Mouse (Mus musculus): ENCODE data around the gene Gm44596. TPM values are rescaled to one million over a fixed set of nuclear protein-coding genes. Genes with fewer than 3 reads are reported as not detected.

Gm44596 gene
- polyA plus RNA-seq, 1 experiment from 2014 or later: not detected

DNA sequence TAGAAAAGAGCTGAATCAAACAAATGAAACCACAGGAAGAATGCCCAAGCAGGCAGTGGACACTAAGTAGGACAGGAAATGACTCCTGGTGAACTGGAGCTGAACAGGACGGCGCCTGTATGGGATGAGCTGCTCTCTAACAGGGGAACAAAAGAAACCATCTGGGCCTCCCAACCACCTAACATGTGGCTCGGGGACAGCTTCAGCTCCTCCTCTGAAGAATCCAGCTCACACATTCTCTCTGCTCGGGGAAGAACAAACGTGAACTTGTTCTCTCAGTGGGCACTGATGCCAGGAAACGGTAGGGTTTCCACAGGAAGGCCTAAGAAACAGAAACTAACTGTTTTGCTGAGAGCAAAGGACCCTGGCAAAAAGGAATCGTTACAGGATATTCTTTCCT is 25.6 kb upstream of the Gm44596 start:
- no peak overlapping the region for H3K4me3 ChIP-seq (ENCODE audit: low read depth, low read length)
- H3K9ac ChIP-seq: no peak overlapping the region
- no peaks in the 10 kb centered on the region for H3K27me3 ChIP-seq (ENCODE audit: insufficient read depth, low read length)
- H3K27ac ChIP-seq (ENCODE audit: low read depth): peak overlapping the region; percentile 69; the same call in 1 of the 2 replicates
- TF ChIP-seq CTCF (IDR thresholded peaks at IDR 0.05; ENCODE audit: low read depth): no peak
- DNase-seq: no peak
- WGBS: 44% methylated on average over 7 of the region's 7 CpGs
- H3K9me3 ChIP-seq (ENCODE audit: low read depth, low read length): no peaks in the 10 kb centered on the region
- 0 out of 2 replicates have a peak, but pooled peaks cover 3% of the 10 kb centered on the region for H3K4me1 ChIP-seq (ENCODE audit: insufficient read depth)
- H3K36me3 ChIP-seq (ENCODE audit: insufficient read depth): peaks cover 13% of the 10 kb centered on the region; the same call in 1 of the 2 replicates
- H3K4me2 ChIP-seq: no peak overlapping the region
- no peak for ATAC-seq (ENCODE audit: insufficient read depth)

DNA sequence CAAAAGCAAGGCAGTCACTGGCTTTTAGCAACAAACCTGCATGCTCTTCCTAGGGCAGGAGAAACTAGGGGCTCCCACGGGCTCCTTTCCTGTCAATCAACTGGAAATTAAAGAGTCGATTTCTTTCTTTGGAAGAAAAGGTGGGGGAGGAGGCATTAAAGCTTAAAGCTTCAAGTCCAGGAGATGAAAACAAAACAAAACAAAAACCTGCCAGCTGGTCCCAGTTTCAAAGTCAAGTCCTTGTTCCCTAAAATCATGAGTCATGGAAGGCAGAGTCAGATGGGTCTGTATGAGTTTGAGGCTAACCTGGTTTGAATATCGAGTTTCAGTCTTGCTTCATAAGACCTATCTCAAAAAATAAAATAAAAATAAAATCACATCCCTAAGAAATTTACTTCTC is 21.2 kb upstream of the Gm44596 start:
- no peak for TF ChIP-seq CTCF (IDR thresholded peaks at IDR 0.05; ENCODE audit: low read depth)
- H3K27ac ChIP-seq (ENCODE audit: low read depth): no peak overlapping the region
- H3K4me2 ChIP-seq: peak overlapping the region; percentile 81
- DNase-seq (no peak), ATAC-seq (ENCODE audit: insufficient read depth) (no peak)
- H3K9me3 ChIP-seq (ENCODE audit: low read depth, low read length): no peaks in the 10 kb centered on the region
- WGBS: 50% methylated on average over 3 of the region's 3 CpGs
- peaks cover 38% of the 10 kb centered on the region for H3K36me3 ChIP-seq (ENCODE audit: insufficient read depth)
- peak overlapping the region; percentile 74; the same call in 1 of the 2 replicates for H3K4me3 ChIP-seq (ENCODE audit: low read depth, low read length)
- no peaks in the 10 kb centered on the region for H3K27me3 ChIP-seq (ENCODE audit: insufficient read depth, low read length)
- no peak overlapping the region for H3K9ac ChIP-seq
- H3K4me1 ChIP-seq (ENCODE audit: insufficient read depth): 0 out of 2 replicates have a peak, but pooled peaks cover 3% of the 10 kb centered on the region

DNA sequence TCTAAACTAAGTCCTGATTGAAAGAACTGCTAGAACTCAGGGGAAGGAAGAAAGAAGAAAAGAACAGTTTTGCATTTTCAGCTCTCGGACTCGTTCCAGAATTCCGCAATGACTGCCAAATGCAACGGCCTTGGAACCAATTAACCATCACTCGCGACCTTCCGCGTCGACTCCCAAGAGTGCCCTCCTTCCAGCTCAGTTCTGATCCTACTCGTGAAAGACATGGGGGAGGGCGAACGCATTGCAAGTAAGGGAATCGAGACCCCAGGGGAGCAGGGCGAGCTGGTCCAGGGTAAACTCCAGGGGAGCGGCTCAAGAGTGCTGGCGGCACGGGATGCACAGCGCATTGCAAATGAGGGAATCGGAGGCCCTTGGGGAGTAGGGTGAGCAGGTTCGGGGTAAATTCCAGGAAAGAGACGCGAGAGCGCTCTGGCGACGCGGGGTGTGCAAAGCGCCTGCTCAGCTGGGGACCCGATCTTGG is 20.1 kb upstream of the Gm44596 start:
- Histone ChIP-seq H3K4me2 (peak overlapping the region; percentile 81), H3K27ac (ENCODE audit: low read depth) (peak overlapping the region; percentile 88), H3K27me3 (ENCODE audit: insufficient read depth, low read length) (no peaks in the 10 kb centered on the region), H3K36me3 (ENCODE audit: insufficient read depth) (peaks cover 36% of the 10 kb centered on the region), H3K9ac (peak overlapping the region; percentile 71), H3K9me3 (ENCODE audit: low read depth, low read length) (no peaks in the 10 kb centered on the region), H3K4me1 (ENCODE audit: insufficient read depth) (0 out of 2 replicates have a peak, but pooled peaks cover 3% of the 10 kb centered on the region), H3K4me3 (ENCODE audit: low read depth, low read length) (peak overlapping the region; percentile 74)
- peak; percentile 80 for DNase-seq
- no peak for TF ChIP-seq CTCF (IDR thresholded peaks at IDR 0.05; ENCODE audit: low read depth)
- 0% methylated on average over 28 of the region's 28 CpGs for WGBS
- peak; percentile 74 for ATAC-seq (ENCODE audit: insufficient read depth)

DNA sequence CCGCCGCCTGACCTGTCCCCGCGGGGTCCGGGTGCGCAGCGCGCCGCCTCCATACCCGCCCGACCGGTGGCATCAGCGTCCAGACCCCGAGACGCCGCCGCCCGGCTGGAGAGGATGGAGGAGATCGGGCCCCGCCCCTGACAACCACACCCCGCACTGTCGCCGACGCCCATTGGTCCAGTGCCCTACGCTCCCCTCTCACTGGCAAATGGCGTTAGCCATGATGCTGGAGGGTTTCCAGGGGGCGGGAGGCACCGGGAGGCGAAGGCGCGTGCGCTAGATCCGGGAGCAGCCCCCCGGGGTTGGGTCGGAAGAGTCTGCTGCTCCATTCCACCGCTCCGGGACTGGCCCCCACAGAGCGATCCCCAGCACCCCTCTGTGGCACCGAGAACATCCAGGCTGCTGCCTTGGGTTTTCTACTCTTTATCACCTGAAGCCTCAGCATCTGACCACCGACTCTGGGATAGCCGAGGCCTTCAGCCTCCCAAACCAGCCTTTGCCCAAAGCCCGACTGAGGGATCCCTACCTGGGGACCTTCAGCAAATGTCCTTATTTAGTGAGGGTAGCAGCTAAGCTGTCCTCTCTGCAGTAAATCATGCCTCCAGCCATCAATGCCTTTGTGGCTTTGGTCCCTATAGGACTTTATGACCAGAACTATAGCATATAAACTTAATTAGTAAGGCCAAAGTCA is 19.4 kb upstream of the Gm44596 start, which contains the start of gene Tulp3:
Gene Tulp3 (minus strand): TSS at position 126 of the 691 bp plus-strand sequence.
- peak; percentile 98 for DNase-seq
- Histone ChIP-seq H3K4me3 (ENCODE audit: low read depth, low read length) (peak within 1 kb of the TSS; percentile 74), H3K36me3 (ENCODE audit: insufficient read depth) (peaks cover 29% of the 10 kb centered on the region), H3K9ac (peak within 1 kb of the TSS; percentile 71), H3K27ac (ENCODE audit: low read depth) (peak within 1 kb of the TSS; percentile 88), H3K4me1 (ENCODE audit: insufficient read depth) (0 out of 2 replicates have a peak, but pooled peaks cover 3% of the 10 kb centered on the region), H3K27me3 (ENCODE audit: insufficient read depth, low read length) (no peaks in the 10 kb centered on the region), H3K4me2 (peak within 1 kb of the TSS; percentile 81), H3K9me3 (ENCODE audit: low read depth, low read length) (no peaks in the 10 kb centered on the region)
- under 1% methylated on average over 42 of the region's 42 CpGs for WGBS
- no peak for TF ChIP-seq CTCF (IDR thresholded peaks at IDR 0.05; ENCODE audit: low read depth)
- peak; percentile 99 for ATAC-seq (ENCODE audit: insufficient read depth)

DNA sequence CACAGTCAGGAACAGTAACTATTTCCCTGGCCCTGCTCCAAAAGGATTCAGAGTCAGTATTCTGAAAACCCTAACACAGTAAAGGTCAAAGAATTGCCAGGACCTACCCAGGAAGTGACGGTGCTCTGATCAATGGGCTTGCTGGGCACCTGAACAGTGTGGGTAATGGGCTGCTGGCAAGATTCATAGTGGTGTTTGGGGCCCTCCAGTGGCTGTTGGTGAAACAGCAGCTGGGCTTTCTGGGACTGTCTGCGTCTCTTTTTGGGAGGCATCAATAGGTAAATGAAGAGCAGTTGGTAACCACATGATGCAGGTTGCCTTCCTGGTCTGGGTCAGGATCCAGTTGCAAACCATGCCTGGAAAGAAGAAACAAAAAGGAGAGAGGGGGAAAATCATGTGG is 16.3 kb upstream of the Gm44596 start:
- H3K27ac ChIP-seq (ENCODE audit: low read depth): no peak overlapping the region
- H3K4me2 ChIP-seq: no peak overlapping the region
- 31% methylated on average over 2 of the region's 2 CpGs for WGBS
- no peak overlapping the region for H3K9ac ChIP-seq
- peaks cover 13% of the 10 kb centered on the region for H3K4me1 ChIP-seq (ENCODE audit: insufficient read depth)
- peaks cover 29% of the 10 kb centered on the region for H3K36me3 ChIP-seq (ENCODE audit: insufficient read depth)
- peak; percentile 82 for TF ChIP-seq CTCF (IDR thresholded peaks at IDR 0.05; ENCODE audit: low read depth)
- no peaks in the 10 kb centered on the region for H3K27me3 ChIP-seq (ENCODE audit: insufficient read depth, low read length)
- H3K9me3 ChIP-seq (ENCODE audit: low read depth, low read length): no peaks in the 10 kb centered on the region
- no peak overlapping the region for H3K4me3 ChIP-seq (ENCODE audit: low read depth, low read length)
- ATAC-seq (ENCODE audit: insufficient read depth) (no peak), DNase-seq (peak; percentile 72)

DNA sequence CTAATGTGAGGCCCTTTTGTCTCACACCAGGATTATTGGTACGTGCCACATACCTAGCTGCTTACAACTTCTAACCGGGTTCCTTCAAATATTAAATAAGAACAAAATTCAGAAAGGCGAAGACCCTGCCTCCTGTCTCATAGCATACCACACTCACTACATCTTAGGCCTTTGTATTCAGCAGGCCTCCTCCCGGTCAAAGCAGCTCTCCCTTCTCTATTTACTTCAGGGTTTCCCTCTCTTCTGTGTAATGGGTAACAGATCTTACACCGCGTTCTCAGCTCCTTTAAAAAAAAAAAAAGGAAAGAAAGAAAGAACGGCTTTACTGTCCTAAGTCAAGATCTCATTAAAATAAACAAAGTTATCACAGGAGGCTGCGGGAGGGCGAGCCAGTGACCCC is 13.4 kb upstream of the Gm44596 start:
- ATAC-seq (ENCODE audit: insufficient read depth): no peak

DNA sequence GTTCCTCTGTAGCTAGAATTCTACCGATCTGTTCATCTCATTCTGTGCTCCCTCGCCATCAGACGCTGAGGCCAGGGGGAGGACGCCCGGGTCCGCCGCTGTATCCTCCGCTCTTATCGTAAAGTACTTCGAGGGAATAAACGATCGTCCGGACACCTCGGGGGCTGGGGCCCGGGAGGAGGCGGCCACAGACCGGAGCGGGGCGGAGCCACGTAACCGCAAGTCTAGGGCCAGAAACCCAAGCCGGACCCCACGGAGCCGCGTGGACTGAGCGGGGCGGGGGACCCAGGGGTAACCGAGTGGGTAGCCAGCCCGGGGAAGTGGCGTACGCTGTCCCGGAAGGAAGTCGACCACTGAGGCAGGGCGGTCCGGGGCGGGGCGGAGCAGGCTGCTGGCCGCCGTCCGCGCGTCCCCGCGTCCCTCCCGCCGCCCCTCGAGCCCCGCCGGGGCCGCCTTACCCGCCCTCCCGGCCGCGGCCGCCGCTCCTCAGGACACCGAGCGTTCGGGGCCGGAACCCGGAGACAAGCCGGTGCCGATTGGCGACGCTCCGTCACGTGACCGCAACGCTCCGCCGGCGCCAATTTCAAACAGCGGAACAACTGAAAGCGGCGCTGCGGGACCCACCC is 12.8 kb upstream of the Gm44596 start, which contains the start of the genes Rhno1 and Foxm1:
Gene Rhno1 (minus strand): TSS at position 531 of the 626 bp plus-strand sequence.
Gene Foxm1 (plus strand): TSS at position 587 of the 626 bp plus-strand sequence.
- no peaks in the 10 kb centered on the region for H3K9me3 ChIP-seq (ENCODE audit: low read depth, low read length)
- peak within 1 kb of the TSS; percentile 83 for H3K4me2 ChIP-seq
- ATAC-seq (ENCODE audit: insufficient read depth) (peak; percentile 91), DNase-seq (peak; percentile 94)
- TF ChIP-seq CTCF (IDR thresholded peaks at IDR 0.05; ENCODE audit: low read depth): no peak
- peak within 1 kb of the TSS; percentile 88 for H3K4me3 ChIP-seq (ENCODE audit: low read depth, low read length)
- under 1% methylated on average over 55 of the region's 76 CpGs for WGBS
- no peaks in the 10 kb centered on the region for H3K27me3 ChIP-seq (ENCODE audit: insufficient read depth, low read length)
- peak within 1 kb of the TSS; percentile 90 for H3K9ac ChIP-seq
- peak within 1 kb of the TSS; percentile 96 for H3K27ac ChIP-seq (ENCODE audit: low read depth)
- H3K36me3 ChIP-seq (ENCODE audit: insufficient read depth): peaks cover 46% of the 10 kb centered on the region
- peaks cover 20% of the 10 kb centered on the region for H3K4me1 ChIP-seq (ENCODE audit: insufficient read depth)

More for the DNA sequence above, 13.4 kb upstream of the Gm44596 start:
- H3K4me1 ChIP-seq (ENCODE audit: insufficient read depth): peaks cover 20% of the 10 kb centered on the region
- H3K36me3 ChIP-seq (ENCODE audit: insufficient read depth): peaks cover 46% of the 10 kb centered on the region
- H3K27me3 ChIP-seq (ENCODE audit: insufficient read depth, low read length): no peaks in the 10 kb centered on the region
- H3K9ac ChIP-seq: peak overlapping the region; percentile 90
- peak overlapping the region; percentile 96 for H3K27ac ChIP-seq (ENCODE audit: low read depth)
- no peaks in the 10 kb centered on the region for H3K9me3 ChIP-seq (ENCODE audit: low read depth, low read length)
- WGBS: 10% methylated on average over 9 of the region's 9 CpGs
- DNase-seq: peak; percentile 30
- H3K4me2 ChIP-seq: peak overlapping the region; percentile 83
- no peak for TF ChIP-seq CTCF (IDR thresholded peaks at IDR 0.05; ENCODE audit: low read depth)
- peak overlapping the region; percentile 88 for H3K4me3 ChIP-seq (ENCODE audit: low read depth, low read length)
